Mouse (Mus musculus) naive thymus-derived CD4-positive, alpha-beta T cell, adult 2 months (primary cell): ENCODE measurements around the gene Clk2.

Experiments used
- DNase-seq: peaks from one replicate; pipeline ENCODE4 v3.0.0-alpha.2; 2011; ENCODE audit warnings: low read depth

Clk2 gene

DNA sequence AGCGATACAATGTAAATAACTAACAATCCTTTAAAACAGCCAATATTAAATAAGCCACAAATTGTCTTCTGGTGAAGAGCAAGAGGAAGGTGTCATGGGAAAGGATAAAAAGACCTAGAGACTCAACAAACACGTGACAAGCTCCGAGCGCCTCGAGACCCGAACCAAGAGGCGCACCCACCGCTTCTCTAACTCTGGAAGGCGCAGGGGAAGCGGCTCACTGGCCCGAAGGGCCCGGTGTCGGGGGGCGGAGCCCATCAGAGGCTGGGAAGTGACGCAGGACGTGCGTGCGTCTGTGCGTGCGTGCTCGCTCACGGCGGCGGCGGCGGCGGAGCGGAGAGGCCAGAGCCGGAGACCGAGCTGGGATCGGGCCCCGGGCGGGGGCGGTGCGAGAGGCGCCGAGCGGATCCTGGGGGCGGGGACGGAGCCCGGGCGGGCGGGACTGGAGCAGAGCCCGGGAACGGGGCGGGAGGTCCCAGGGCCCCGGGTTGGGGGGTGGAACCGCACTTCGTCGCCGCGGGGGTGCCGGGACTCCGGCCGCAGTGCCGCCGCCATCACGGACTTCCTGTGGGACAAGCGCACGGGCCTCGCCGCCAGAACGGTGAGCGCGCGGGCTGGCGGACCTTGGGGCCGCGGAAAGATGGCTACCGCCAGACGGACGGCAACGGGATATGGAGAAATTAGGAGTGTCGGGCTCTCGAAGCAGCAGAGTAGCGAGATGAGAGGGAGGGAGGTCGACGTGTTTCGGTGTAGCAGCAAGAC lies at the start of gene Clk2:
TSS of gene Clk2 (plus strand) at position 290 of the 762 bp plus-strand sequence.
- DNase-seq = peak; percentile 94

DNA sequence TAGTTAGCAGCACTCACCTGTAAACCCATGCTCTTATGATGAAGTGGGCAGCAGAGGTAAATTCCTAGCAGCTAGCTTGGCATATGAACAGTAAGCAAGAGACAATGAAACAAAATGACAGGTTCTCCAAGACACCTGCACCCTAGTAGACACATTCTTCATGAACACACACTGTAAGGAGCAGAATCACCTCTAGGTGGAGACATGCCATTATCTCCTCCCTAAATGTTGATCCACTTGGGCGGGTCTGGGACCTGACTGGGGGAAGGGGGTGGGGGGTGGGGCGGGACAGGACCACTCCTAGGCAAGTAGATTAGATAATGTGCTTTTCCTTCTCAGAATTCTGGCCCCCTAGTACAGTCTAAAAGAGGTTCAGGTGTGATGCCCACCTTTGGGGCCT lies 49.1 kb upstream of the Clk2 start:
- peak; percentile 79 for DNase-seq

DNA sequence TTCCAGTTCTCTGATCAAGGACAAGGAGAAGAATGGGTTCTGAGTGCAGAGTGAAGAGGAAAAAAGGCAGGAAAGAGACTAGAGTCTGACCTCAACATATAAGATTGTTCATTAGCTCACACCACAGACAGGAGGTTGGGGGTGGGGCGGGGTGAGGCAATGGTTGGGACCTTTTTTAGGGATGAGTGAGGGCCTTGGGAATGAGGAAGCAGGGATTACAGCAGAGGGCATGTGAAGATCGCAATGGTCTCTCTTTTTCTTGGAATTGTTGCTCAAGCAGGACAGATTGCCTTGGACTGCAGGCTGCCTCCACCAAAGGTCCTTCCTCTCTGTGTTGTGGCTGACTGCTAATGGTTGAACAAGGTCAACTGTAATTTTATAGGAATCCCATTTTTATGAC lies 41.3 kb upstream of the Clk2 start:
- DNase-seq = no peak

DNA sequence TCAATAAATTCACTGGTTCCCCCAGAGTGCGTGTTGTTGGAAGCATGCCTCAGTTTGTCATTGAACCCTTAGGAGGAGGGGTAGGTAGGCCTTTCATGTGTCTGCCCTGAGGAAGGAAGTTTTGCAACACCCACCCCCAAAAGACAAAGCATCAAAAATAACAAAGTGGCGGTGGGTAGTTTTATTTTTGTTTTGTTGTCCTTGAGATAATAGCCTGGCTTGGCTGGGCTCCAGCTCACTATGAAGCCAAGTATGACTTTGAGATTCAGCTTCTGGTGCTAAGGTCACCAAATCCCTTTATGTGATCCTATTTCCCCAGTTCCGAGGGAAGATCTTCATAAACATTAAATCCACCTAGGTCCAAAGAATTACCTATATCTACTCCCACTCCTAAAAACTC lies 40.4 kb upstream of the Clk2 start:
- no peak for DNase-seq

DNA sequence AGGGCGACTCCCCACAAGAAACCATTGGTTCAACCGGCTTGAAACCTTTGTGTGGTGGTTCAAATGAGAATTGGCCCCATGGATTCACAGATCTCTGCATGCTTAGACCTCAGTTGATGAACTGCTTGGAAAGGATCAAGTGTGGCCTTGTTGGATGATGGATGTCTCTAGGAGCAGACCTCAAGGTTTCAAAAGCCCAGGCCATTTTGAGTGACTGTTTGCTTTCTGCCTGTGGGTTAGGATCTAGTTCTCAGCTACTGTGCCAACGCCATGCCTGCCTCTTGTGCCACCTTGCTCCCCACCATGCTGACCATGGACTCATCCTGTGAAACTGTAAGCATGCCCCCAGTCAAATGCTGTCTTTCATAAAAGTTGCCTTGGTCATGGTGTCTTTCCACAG lies 38.6 kb upstream of the Clk2 start:
- DNase-seq = no peak

DNA sequence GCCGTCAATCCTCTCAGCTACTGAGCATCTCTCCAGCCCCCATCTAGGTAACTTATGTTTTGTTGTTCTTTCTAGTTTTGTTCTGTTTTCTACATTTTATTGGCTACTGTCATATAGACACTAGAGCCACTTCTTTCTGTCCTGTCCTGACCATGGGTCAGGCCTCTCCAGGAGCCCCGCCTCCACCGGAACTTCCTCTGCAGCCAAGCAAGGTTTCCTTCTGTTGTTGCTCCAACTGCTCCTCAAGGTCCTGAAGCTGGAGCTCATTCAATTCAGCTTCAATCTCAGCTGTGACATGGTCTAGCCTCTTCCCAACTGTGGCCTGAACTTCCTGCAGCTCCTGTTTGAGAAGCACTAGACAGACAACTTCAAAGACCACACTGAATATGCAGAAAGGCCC lies 34.7 kb upstream of the Clk2 start:
- DNase-seq = no peak

DNA sequence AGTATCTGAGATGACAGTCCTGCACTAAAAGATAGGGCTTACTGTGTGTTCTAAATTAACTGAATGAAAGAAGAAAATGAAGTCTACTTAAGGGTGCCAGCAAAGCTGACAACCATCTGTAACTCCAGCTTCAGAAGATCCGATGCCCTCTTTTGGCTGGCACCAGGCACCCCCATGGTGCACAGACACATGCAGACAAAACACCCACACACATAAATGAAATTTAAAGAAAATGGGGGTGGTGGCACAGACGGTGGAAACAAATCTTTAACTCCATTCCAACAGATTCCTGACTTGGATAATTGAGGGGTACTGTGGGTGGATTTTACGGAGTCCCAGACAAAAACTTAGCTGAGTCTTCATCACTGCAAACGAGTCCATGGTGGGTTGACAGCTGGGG lies 32.8 kb upstream of the Clk2 start:
- no peak for DNase-seq

DNA sequence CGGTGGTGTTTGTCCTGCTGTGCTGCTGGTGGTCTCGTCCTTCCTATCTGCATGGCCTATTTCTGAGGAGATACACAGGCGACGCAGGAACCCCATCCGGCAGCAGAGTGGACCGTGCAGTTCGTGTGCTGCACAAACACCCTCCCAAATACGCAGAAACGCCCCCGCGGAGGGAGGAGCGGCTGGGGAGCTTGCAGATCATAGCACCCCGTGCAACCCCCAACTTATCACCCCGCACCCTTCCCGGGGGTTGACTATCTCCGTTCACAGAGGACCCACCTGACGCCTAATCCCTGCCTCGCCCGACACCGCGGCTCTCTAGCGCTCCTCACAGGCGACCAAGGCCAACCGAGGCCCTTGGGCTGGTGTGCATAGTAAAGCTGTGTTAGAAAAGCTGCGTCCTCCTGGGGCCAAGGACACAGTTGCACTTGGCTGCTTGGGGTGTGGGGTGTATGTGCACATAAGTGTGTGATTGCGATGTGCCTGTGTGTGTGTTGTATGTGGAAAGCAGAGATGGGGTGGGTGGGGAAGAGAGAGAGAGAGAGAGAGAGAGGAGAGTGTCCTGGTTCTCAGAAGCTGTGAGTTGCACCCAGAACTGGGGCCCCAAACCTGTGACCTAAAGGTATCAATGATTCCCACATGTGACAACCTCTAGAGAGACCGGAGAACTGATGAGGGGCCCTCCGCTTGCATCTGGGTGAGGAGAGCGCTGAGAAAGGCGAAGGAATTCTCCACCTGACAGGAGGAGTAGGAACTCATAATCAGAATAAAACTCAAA lies 32.1 kb upstream of the Clk2 start:
- no peak for DNase-seq

DNA sequence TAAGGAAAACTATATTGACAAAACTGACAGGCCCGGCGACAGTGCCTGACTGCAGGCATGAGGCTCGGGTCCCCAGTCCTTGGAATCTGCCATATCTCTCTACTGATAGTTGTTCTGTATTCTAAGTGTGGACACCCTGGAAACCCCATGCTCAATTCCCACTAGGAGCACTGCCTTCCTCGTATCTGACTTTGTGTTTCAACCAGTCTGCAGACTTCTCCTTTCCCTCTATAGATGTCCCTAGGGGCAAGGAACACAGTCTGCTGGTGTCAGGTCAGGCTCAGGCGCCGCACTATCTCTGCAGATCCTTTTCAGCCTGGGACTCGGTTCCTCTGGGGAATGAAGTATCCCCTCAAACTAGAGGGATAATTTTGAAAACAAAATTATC lies 31.5 kb upstream of the Clk2 start:
- no peak for DNase-seq

DNA sequence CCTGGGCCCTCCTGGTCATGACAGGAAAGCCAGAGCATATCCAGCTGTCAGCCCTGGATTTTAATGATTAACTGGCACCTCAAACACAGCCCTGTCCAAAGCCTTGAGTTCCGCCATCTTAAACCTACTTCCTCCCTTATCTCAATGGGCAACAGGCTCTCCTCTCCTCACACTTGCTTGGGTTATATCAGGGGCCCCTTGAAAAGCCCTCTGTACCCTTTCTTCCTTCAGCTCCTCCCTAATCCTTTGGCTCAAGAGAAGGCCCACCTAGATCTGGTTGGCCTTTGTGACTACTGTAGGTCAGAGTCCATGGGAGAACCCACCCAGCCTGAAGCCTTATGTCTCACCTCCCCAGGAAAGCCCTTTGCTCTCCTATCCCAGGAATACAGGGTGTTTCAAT lies 30.8 kb upstream of the Clk2 start:
- DNase-seq = no peak

DNA sequence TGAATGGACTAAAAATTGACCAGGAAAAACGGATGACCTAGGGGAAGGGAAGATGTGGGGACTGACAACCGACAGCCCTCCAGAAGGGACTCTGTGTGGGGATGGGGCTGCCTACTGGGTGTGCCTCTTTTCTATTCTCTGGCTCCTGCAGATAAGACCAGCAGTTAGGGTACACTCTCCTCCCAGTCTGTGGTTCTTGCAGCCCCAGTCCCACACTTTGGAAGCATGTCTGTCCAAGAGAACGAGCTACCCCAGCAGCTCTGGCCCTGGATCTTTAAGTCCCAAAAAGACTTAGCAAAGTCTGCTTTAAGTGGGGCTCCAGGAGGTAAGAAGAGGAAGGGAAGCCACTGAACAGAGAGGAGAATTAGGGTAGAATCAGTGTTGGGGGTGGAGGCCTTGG lies 28.6 kb upstream of the Clk2 start, which contains the start of gene Pklr:
TSS of gene Pklr (plus strand) at position 185 of the 400 bp plus-strand sequence.
- no peak for DNase-seq

DNA sequence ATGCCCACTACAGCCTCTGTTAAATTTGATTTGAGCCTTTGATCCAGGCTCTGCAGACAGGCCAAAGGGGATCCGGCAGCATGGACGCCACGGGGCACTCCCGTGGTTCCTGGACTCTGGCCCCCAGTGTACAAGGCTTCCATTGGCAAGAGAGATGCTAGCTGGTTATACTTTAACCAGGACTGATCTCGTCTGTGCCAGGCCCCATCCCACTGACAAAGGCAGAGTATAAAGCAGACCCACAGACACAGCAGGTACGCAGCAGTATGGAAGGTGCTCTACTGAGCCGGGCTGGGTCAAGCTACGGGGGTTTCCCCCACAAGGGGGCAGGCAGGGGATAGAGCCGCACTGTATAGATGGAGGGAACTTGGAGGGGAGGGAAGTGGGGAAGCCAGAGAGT lies 28.2 kb upstream of the Clk2 start:
- no peak for DNase-seq

DNA sequence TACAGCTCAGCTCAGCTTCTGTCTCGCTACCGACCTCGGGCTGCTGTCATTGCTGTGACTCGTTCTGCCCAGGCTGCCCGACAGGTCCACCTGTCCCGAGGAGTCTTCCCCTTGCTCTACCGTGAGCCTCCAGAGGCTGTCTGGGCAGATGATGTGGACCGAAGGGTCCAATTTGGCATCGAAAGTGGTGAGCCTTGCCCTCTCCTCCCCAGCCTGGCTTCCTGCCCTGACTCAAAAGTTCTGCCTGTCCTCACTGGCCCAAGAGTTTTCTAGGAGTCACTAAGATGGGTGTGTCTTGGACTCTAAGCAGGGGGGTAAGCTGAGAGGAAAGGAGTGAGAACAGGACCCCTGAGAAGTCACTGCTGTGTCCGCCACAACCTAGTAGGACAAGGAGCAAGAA lies 19.8 kb upstream of the Clk2 start:
- DNase-seq = no peak

DNA sequence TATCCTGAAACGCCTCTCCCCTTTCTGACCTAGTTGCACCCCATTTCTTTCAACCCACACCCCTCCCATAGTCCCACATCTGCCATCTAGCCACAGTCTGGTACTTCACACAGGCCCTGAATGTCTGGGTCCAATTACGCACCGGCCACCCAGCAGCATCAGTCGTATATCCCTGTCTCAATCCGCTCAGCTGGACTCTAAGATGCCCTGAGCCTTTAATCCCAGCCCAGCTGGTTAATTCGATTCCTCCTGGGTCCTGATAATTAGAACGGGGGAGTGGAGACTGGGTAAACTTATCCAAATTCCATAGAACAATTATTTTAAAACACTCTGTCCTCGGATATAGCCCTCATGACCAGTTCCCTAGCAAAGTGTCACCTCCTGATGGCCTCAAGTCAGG lies 19.0 kb upstream of the Clk2 start:
- no peak for DNase-seq

DNA sequence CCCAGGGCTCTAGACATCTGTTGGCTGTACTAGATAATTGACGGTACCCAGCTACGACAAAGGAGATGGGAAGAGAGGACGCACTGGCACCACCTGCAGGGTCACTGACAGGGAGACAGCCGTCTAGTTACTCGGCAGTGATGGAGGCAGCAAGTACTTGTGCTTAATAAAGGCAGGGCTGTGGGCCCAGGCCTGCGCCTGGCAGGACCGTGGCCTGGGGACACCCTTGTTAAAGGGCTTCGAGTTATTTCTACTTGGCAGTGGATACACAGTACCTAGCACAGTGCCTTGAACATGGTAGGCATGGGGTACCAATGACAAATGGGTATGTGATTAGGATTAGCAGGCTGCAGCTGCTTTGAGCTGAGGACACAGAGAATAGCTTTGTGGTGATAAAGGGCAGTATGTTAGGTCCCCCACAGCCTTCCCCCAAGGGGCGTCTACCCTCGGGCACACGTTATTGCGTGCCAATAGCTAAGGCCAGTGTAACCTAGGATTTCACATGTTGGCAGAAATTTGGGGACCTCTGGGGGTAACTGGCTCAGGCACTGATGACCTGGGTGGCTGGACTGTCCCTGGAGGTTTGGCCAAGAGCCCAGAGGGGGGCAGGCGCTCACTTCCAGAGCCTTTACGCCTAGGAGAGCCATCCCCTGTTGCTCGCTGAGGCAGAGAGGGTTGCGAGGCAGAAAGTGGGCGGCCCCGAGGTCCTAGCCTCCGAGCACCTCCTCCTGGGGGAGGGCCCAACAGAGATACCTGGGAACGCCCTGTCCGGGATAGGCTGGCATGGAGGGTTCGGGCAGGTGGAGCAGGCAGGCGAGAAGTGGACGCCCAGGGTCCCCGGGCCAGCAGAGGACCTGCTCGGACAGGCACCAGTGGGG lies 17.3 kb upstream of the Clk2 start:
- no peak for DNase-seq

DNA sequence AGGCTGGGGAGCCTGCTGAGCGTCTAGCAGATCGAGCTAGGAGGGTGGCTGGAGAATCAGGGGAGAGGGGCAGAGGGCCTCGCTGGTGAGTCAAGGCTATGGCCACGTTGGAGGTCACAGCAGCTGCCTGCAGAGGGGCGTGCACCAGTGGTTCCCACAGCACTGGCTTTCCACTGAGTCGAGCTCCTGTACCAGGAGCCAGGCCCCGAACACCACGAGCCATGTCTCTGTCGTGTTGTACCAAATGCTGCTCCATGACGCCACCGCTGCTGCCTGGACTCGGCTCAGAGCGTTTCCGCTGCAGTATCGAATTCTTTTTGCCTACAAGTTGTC lies 16.6 kb upstream of the Clk2 start:
- DNase-seq = no peak

DNA sequence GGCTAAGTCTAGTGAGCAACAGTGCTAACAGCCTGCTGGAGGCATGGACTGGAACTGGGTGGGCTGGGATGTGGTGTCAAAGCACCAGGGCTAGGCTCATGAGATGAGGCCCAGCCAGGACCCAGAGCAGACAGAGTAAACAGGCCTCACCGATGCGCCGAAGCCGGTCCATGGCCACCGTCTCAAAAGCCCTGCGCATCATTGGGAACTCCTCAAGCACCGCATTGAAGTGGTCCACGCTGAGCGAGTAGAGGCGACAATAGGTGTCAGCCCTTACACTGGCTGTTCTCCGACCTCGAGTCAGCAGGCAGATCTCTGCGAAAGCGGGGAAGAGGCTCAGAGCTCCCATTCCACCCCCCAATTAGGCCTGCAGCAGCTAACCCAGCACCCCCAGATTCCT lies 16.0 kb upstream of the Clk2 start:
- DNase-seq = no peak

DNA sequence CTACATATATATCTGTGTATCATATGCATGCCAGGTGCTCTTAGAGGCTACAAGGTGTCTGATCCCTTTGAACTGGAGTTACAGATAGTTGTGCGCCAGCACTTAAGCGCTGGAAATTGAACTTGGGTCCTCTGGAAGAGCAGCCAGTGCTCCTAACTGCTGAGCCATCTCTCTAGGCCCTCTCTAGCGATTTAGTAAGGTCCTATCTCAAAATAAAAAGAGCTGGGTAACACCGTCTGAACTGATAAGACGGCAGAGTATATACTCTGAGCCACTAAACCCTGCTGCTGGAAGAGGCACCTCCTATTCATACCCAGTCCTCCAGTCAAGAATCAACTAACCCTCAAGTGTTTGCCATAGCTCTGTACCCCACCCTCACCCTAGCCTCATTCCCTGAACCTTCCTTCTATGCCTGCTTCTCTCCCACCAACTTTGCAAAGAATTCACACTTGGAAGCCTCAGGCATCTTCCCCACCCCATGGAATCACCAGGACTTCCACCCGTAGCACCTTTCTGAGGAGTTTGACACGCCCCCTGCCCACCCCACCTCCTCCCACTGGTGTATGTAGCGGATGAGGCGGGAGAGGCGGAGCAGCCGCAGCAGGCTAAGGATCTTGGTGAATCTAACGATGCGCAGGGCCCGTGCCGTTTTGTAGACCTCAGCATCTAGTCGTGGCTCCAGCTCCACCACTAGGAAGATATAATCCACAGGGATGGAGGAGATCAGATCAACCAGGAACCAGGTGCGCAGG lies 12.3 kb upstream of the Clk2 start:
- DNase-seq = no peak

DNA sequence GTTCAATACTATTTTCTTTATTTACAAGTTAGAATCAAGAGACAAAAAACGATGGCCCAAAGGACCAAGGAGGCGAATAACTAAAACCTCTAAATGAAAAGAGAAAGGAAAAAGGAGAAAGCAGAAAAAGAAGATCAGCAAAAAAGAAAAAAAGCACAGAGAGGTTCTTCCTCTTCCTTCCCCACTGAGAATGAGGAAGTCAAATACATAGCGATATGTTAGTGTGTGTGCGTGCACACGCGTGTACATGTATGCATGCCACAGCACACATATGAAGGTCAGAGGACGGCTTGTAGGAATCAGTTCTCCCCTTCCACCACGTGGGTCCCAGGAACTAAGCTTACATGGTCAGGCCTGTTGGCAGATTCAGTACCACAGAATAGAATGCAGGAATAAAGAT lies 7.6 kb upstream of the Clk2 start:
- DNase-seq = no peak

DNA sequence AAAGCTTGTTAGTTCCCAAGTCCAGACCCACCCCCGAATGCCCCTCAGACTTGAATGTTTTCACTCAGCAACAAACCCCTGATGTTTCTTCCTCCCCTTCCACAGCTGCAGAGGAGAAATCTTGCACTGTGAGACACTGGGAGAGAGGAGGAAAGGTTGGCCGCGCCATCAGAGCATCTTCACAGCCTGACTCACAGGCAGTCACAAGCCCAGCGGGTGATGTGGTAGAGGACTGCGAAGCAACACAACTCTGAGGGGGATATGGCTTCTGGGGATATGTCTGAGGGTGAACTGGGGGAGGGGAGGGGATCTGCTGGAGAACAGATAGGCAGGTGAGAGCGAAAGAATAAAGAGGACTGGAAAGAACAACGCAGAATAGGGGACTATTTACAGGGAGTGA lies 5.9 kb upstream of the Clk2 start:
- DNase-seq = no peak

DNA sequence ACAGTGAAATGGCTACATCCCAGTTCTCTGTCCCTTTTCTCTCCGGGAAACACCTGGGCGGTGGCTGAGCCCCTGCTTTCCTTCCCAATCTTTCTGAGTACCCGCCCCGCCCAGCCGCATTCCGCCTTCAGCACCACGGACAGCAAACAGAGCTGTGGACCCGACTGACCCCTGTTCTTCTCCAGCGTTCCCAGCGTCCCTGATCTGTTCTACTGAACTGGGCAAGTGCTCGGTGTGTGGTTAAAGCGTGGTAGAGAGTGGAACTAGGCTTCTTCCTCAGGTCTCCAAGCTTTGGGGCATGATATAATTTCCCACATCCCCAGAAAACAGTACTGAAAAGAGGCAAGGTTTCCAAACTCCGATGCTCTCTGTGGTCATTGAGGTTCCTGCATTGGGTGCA lies 5.4 kb upstream of the Clk2 start:
- DNase-seq = peak; percentile 40
